Mouse (Mus musculus): ENCODE data around the gene Zfx.

Gene Zfx

DNA sequence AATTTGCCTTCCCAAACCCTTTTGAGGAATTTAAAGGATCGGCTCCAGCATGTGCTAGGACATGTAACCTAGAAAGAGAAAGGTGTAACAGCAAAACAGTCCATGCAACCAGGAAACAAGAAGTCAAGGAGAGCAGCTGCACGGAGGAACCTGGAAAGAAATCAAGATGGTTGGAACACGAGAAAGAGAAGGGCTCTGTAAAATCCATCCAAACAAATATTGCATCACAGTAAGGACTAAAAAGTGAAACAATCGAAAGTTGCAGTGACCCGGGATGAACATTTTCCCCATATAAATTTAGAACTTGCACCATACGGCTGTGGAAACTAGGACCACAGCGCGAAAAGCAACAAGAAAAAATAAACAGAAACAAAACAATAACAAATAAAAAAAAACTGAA, 62.8 kb downstream of the Zfx start:
- no peak for DNase-seq (ENCODE audit: low spot score)

- DNase-seq (ENCODE audit: low spot score), result no peak
These were observed 64.8 kb downstream of the Zfx start for GRCm38 (mm10) chrX:94058748-94059147.

DNA sequence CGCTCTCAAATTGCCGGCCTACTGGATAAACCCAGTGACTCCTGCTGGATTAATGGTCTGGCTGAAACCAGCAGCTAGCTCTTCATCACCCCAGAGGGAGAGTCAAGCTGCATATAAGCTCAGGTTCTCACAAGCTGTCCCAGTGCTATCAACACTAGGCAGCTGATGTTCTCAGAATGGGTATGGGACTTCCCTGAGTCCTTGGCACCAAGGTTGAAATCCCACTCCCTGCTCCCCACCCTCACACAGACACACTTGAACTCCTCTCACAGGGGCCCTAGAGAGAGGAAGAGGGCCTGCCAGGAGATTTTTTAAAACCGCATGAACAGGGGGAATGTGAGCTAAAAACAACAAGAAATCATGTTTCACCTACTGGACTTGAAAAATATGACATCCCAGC, 74.5 kb downstream of the Zfx start:
- DNase-seq (ENCODE audit: low spot score), result no peak

DNA sequence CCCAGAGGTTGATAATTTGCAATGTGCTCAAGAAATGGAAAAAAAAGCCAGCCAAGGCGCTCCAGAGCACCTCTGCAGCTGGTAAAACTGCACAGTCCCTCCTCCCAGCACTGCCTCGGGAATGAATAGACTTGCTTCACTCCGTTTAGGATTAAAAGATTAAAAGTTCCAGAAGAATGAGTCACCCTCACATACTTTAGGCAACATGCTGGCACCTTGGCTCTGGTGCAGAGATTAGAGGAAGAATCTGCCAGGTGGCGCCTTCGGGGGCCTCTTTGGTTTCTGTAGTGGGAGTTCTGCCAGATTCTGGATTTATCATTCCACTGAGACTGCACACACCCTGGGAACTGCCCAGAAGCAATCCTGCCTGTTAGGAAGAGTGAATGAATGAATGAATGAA, 75.5 kb downstream of the Zfx start:
- no peak for DNase-seq (ENCODE audit: low spot score)

- DNase-seq (ENCODE audit: low spot score), result no peak
These were observed 76.1 kb downstream of the Zfx start for GRCm38 (mm10) chrX:94047381-94047780.

- no peak for DNase-seq (ENCODE audit: low spot score)
These were observed 90.6 kb downstream of the Zfx start for GRCm38 (mm10) chrX:94032937-94033336.

DNA sequence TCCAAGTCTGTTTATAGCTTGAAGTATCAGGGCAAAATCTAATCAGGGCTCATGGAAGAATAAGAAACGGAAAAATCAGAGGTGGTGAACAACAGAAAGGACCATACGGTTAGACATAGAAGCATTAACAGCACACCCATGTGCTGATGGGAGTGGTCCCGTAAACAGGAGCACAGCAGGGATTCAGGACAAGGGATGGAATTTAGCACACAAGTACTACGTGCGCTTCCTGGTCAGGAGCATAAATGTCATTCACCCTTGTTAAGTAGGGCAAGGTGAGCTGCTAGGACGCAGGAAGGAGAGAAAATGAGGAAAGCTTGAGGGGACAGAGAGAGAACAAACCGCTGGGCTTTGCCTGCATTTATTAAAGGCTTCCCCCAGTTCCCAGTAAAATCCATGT, 93.4 kb downstream of the Zfx start:
- DNase-seq (ENCODE audit: low spot score), result no peak
